Mouse (Mus musculus): Measurements from ENCODE around the gene Arid3a. TPM values are rescaled to one million over a fixed set of nuclear protein-coding genes. Genes with fewer than 3 reads are reported as not detected.

Gene Arid3a
- polyA plus RNA-seq (2014; fragmentation: Illumina TruSeq; extraction: RNeasy Lipid Tissue Mini Kit (QIAGEN cat#74804)), result 3.3 TPM

GRCm38 (mm10) chr10:79926491-79927323, at the start of gene Arid3a:
Gene Arid3a, plus strand, starts transcription at chr10:79927043.

DNA sequence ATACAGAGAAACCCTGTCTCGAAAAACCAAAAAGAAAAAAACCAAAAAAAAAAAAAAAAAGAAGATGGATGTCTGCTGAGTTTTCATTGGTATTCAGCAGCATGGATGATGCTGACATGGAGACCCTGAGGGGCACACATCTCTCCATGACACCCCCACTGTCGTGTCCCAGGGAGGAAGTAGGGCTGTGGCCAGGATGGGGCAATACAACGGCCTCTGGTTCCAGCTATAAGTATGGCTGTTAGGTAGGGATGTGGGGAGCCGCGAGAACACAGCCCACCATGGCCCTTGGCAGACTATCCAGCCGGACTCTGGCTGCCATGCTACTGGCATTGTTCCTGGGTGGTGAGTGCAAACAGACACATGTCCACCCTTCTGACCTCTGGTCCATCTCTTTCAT, 40.8 kb upstream of the Arid3a start, which contains the start of gene Elane:
Gene Elane, plus strand, starts transcription at position 194 of the 400 bp plus-strand sequence.

GRCm38 (mm10) chr10:79890670-79891069, 36.2 kb upstream of the Arid3a start, which contains the start of gene Cfd:
Gene Cfd, plus strand, starts transcription at chr10:79890853.

GRCm38 (mm10) chr10:79908167-79909091, 18.4 kb upstream of the Arid3a start, which contains the start of gene Med16:
Gene Med16, minus strand, starts transcription at chr10:79908923.

DNA sequence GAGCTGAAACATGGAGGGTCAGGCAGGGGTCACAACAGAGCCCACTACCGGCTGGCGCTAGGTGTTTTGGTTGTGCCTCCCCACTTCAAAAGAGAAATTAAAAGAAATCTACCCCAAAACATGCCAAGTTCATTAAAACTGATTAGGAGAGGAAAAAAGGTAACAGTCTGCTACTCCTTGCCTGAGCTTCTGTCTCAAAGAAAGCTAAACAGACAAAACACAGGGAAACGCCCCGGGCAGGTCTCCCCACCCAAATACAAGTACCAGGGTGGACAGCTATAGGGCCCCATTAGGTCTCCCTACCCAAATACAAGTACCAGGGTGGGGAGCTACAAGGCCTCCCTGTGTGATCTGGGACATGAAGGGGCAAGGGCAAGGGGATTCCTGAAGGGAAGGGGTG, 16.3 kb upstream of the Arid3a start, which contains the start of gene Gm26602:
Gene Gm26602, plus strand, starts transcription at position 301 of the 400 bp plus-strand sequence.

DNA sequence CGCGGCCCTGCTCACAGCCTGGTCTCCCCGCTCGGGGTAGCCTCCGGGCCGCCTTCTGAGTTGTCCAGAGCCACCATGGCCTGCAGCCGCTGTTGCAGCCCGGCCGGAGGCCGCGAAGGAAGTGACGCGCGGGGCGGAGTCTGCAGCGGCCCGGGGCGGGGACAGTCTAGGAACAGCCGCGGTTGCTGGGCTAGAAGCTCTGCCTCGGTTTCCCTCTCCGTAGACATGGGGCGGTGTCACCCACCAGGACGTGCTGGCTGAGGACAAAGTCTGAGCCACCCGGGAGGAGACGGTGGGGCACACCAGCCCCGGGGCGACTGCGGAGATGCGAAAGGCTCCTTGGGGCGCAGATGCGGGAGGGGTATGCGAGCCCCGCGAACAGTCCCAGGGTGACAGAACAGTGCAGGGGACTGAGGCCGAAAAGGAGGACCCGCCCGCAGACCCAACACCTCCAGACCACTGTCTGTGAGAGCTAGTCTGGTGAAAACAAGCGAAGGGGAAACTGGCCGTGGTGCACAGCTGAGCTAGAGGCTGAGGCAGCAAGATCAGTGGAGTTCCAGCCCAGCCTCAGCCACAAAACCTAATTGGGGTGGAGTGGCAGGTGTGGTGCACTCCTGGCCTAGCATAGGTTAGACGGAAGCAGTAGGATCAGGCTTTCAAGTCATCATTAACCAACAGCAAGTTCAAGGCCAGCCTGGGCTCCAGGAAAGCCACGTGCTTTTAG, 9.9 kb upstream of the Arid3a start, which contains the start of gene Kiss1r:
Gene Kiss1r, plus strand, starts transcription at position 164 of the 724 bp plus-strand sequence.

GRCm38 (mm10) chr10:79920958-79921535, 5.8 kb upstream of the Arid3a start, which contains the start of gene R3hdm4:
Gene R3hdm4, minus strand, starts transcription at chr10:79921208.

DNA sequence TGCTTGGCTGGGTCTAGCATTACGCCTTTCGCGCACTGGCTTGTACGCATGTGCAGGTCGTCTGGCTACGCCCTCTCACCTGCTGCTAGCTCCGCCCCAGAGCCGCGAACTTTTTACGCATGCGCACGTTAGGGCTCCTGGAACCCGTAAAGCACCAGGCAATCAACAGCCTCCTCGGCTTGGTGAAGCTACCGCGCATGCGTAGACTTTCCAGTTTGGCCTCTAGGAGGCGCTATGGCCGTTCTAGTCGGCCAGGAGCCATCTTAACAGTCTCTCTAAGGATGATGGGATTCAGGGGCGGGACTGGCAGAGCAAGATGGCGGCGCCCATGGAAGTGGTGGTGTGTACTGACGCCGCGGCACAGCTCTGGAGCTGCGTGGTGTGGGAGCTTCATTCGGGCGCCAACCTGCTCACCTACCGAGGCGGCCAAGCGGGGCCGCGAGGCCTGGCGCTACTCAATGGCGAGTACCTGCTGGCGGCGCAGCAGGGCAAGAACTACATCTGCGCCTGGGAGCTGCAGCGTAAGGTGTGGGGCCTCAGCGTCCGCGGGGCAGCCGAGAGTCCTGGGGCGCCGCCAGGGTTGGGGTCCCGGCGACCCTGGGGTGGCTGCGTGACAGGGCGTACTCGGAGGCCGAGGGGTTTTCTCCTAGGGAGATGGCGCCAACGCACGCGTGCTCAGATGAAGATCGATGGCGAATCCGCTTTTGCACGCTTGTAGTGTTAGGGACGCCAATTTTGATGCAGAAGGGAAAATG, 33.2 kb downstream of the Arid3a start, which contains the start of gene Wdr18:
Gene Wdr18, plus strand, starts transcription at position 306 of the 755 bp plus-strand sequence.

GRCm38 (mm10) chr10:79970415-79971182, 43.8 kb downstream of the Arid3a start, which contains the start of gene Grin3b:
Gene Grin3b, plus strand, starts transcription at chr10:79970715.

GRCm38 (mm10) chr10:79984195-79984816, 57.5 kb downstream of the Arid3a start, which contains the start of gene Tmem259:
Gene Tmem259, minus strand, starts transcription at chr10:79984330.

GRCm38 (mm10) chr10:79988506-79989271, 61.8 kb downstream of the Arid3a start, which contains the start of gene Cnn2:
Gene Cnn2, plus strand, starts transcription at chr10:79988584.

DNA sequence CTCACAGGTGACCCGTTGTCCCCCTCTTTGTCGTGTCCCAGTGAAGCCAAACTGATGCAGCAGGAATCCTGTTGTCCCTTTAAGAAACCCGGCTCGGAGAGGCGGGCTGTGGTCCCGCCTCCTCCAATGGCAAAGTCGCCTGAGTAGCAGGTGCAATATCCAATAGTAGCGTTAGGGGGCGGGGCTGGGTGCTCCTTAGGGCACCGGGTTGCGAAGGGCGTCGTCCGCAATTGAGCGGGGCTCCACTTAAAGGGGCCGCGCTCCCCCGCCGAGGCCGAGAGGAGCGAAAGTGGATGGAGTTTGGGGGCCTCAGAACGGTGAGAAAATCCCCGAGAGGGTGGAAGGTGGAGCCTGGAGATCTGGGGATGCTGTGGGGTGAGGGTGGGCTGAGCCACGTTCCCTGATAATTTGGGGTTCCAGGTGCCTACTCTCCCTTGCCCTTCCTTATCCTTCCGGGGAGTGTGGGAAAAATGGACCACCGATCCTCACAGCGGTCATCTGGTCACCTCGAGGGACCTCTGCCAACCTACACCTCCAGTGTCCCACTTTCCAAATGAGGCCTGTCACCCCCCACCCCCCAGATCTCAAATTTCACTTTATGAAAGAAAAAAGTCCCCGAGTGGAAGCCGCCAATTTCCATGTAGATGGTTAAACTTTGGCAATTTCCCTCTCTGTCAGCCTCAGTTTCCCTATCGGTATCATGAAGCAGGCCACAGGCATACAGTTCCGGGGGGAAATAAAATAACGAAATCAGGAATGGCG, 69.6 kb downstream of the Arid3a start, which contains the start of gene Abca7:
Gene Abca7, plus strand, starts transcription at position 223 of the 762 bp plus-strand sequence.

Other genes starting within 250 kb of the Arid3a start
- gene Cdc34, start 244.8 kb upstream of the Arid3a start, polyA plus RNA-seq (2014; fragmentation: Illumina TruSeq; extraction: RNeasy Lipid Tissue Mini Kit (QIAGEN cat#74804)), result not detected
- not detected for gene Gzmm, start 238.0 kb upstream of the Arid3a start, polyA plus RNA-seq (2014; fragmentation: Illumina TruSeq; extraction: RNeasy Lipid Tissue Mini Kit (QIAGEN cat#74804))
- gene Bsg, start 222.6 kb upstream of the Arid3a start, polyA plus RNA-seq (2014; fragmentation: Illumina TruSeq; extraction: RNeasy Lipid Tissue Mini Kit (QIAGEN cat#74804)), result 239 TPM
- 0.20 TPM for gene Hcn2, start 210.4 kb upstream of the Arid3a start, polyA plus RNA-seq (2014; fragmentation: Illumina TruSeq; extraction: RNeasy Lipid Tissue Mini Kit (QIAGEN cat#74804))
- gene Polrmt, start 180.5 kb upstream of the Arid3a start, polyA plus RNA-seq (2014; fragmentation: Illumina TruSeq; extraction: RNeasy Lipid Tissue Mini Kit (QIAGEN cat#74804)), result not detected
- gene Fgf22, start 172.0 kb upstream of the Arid3a start, polyA plus RNA-seq (2014; fragmentation: Illumina TruSeq; extraction: RNeasy Lipid Tissue Mini Kit (QIAGEN cat#74804)), result not detected
- gene Rnf126, start 160.1 kb upstream of the Arid3a start, polyA plus RNA-seq (2014; fragmentation: Illumina TruSeq; extraction: RNeasy Lipid Tissue Mini Kit (QIAGEN cat#74804)), result 0.29 TPM
- 1.2 TPM for gene Fstl3, start 149.8 kb upstream of the Arid3a start, polyA plus RNA-seq (2014; fragmentation: Illumina TruSeq; extraction: RNeasy Lipid Tissue Mini Kit (QIAGEN cat#74804))
- not detected for gene Prss57, start 136.1 kb upstream of the Arid3a start, polyA plus RNA-seq (2014; fragmentation: Illumina TruSeq; extraction: RNeasy Lipid Tissue Mini Kit (QIAGEN cat#74804))
- 0.77 TPM for gene Palm, start 133.5 kb upstream of the Arid3a start, polyA plus RNA-seq (2014; fragmentation: Illumina TruSeq; extraction: RNeasy Lipid Tissue Mini Kit (QIAGEN cat#74804))
- gene Misp, start 106.1 kb upstream of the Arid3a start, polyA plus RNA-seq (2014; fragmentation: Illumina TruSeq; extraction: RNeasy Lipid Tissue Mini Kit (QIAGEN cat#74804)), result not detected
- gene Ptbp1, start 72.6 kb upstream of the Arid3a start, polyA plus RNA-seq (2014; fragmentation: Illumina TruSeq; extraction: RNeasy Lipid Tissue Mini Kit (QIAGEN cat#74804)), result 114 TPM
- not detected for gene Prtn3, start 52.6 kb upstream of the Arid3a start, polyA plus RNA-seq (2014; fragmentation: Illumina TruSeq; extraction: RNeasy Lipid Tissue Mini Kit (QIAGEN cat#74804))
- not detected for gene Plppr3, start 52.4 kb upstream of the Arid3a start, polyA plus RNA-seq (2014; fragmentation: Illumina TruSeq; extraction: RNeasy Lipid Tissue Mini Kit (QIAGEN cat#74804))
- gene Elane, start 40.8 kb upstream of the Arid3a start, polyA plus RNA-seq (2014; fragmentation: Illumina TruSeq; extraction: RNeasy Lipid Tissue Mini Kit (QIAGEN cat#74804)), result not detected
- 1.5 TPM for gene Cfd, start 36.2 kb upstream of the Arid3a start, polyA plus RNA-seq (2014; fragmentation: Illumina TruSeq; extraction: RNeasy Lipid Tissue Mini Kit (QIAGEN cat#74804))
- 0.37 TPM for gene Med16, start 18.1 kb upstream of the Arid3a start, polyA plus RNA-seq (2014; fragmentation: Illumina TruSeq; extraction: RNeasy Lipid Tissue Mini Kit (QIAGEN cat#74804))
- not detected for gene Gm26602, start 16.2 kb upstream of the Arid3a start, polyA plus RNA-seq (2014; fragmentation: Illumina TruSeq; extraction: RNeasy Lipid Tissue Mini Kit (QIAGEN cat#74804))
- gene Kiss1r, start 10.1 kb upstream of the Arid3a start, polyA plus RNA-seq (2014; fragmentation: Illumina TruSeq; extraction: RNeasy Lipid Tissue Mini Kit (QIAGEN cat#74804)), result not detected
- gene R3hdm4, start 5.8 kb upstream of the Arid3a start, polyA plus RNA-seq (2014; fragmentation: Illumina TruSeq; extraction: RNeasy Lipid Tissue Mini Kit (QIAGEN cat#74804)), result 8.0 TPM
- gene Wdr18, start 33.1 kb downstream of the Arid3a start, polyA plus RNA-seq (2014; fragmentation: Illumina TruSeq; extraction: RNeasy Lipid Tissue Mini Kit (QIAGEN cat#74804)), result 1.2 TPM
- gene Grin3b, start 43.7 kb downstream of the Arid3a start, polyA plus RNA-seq (2014; fragmentation: Illumina TruSeq; extraction: RNeasy Lipid Tissue Mini Kit (QIAGEN cat#74804)), result not detected
- gene Tmem259, start 57.3 kb downstream of the Arid3a start, polyA plus RNA-seq (2014; fragmentation: Illumina TruSeq; extraction: RNeasy Lipid Tissue Mini Kit (QIAGEN cat#74804)), result not detected
- 10.0 TPM for gene Cnn2, start 61.5 kb downstream of the Arid3a start, polyA plus RNA-seq (2014; fragmentation: Illumina TruSeq; extraction: RNeasy Lipid Tissue Mini Kit (QIAGEN cat#74804))
- gene Abca7, start 69.5 kb downstream of the Arid3a start, polyA plus RNA-seq (2014; fragmentation: Illumina TruSeq; extraction: RNeasy Lipid Tissue Mini Kit (QIAGEN cat#74804)), result 0.14 TPM
- not detected for gene Arhgap45, start 89.6 kb downstream of the Arid3a start, polyA plus RNA-seq (2014; fragmentation: Illumina TruSeq; extraction: RNeasy Lipid Tissue Mini Kit (QIAGEN cat#74804))
- gene Polr2e, start 112.8 kb downstream of the Arid3a start, polyA plus RNA-seq (2014; fragmentation: Illumina TruSeq; extraction: RNeasy Lipid Tissue Mini Kit (QIAGEN cat#74804)), result 0.51 TPM
- gene Gpx4, start 120.1 kb downstream of the Arid3a start, polyA plus RNA-seq (2014; fragmentation: Illumina TruSeq; extraction: RNeasy Lipid Tissue Mini Kit (QIAGEN cat#74804)), result 21.6 TPM
- gene Sbno2, start 178.5 kb downstream of the Arid3a start, polyA plus RNA-seq (2014; fragmentation: Illumina TruSeq; extraction: RNeasy Lipid Tissue Mini Kit (QIAGEN cat#74804)), result 0.29 TPM
- 4.8 TPM for gene Stk11, start 188.8 kb downstream of the Arid3a start, polyA plus RNA-seq (2014; fragmentation: Illumina TruSeq; extraction: RNeasy Lipid Tissue Mini Kit (QIAGEN cat#74804))
- 0.34 TPM for gene Atp5d, start 211.6 kb downstream of the Arid3a start, polyA plus RNA-seq (2014; fragmentation: Illumina TruSeq; extraction: RNeasy Lipid Tissue Mini Kit (QIAGEN cat#74804))
- gene Cbarp, start 213.8 kb downstream of the Arid3a start, polyA plus RNA-seq (2014; fragmentation: Illumina TruSeq; extraction: RNeasy Lipid Tissue Mini Kit (QIAGEN cat#74804)), result not detected
- 10.3 TPM for gene Midn, start 221.2 kb downstream of the Arid3a start, polyA plus RNA-seq (2014; fragmentation: Illumina TruSeq; extraction: RNeasy Lipid Tissue Mini Kit (QIAGEN cat#74804))
- 34.8 TPM for gene Cirbp, start 238.9 kb downstream of the Arid3a start, polyA plus RNA-seq (2014; fragmentation: Illumina TruSeq; extraction: RNeasy Lipid Tissue Mini Kit (QIAGEN cat#74804))
- gene 1600002K03Rik, start 245.9 kb downstream of the Arid3a start, polyA plus RNA-seq (2014; fragmentation: Illumina TruSeq; extraction: RNeasy Lipid Tissue Mini Kit (QIAGEN cat#74804)), result 1.1 TPM

Measured in ovary, adult 10 weeks (tissue).